Mouse (Mus musculus) forebrain, embryonic 13.5 days (tissue): ENCODE measurements around the gene Slc24a4. TPM values are rescaled to one million over a fixed set of nuclear protein-coding genes. Genes with fewer than 3 reads are reported as not detected.
A peak's percentile ranks its signal among the peaks of the same experiment; 100 is the strongest.

Experiments used
- ATAC-seq: fragments of 200-750 bp; cut with Nextera tagmentation; 2 replicates; pipeline ENCODE4 v1.8.0; 2017
- H3K27ac ChIP-seq: fragments of 300-500 bp; sonication (generic); 2 replicates; pipeline ENCODE4 v1.5.1; 2015; ENCODE audit warnings: inconsistent platforms, mild to moderate bottlenecking, moderate library complexity
- H3K27me3 ChIP-seq: fragments of 300-500 bp; sonication (generic); 2 replicates; pipeline ENCODE4 v1.6.1; 2015; ENCODE audit warnings: mild to moderate bottlenecking, inconsistent platforms
- H3K36me3 ChIP-seq: fragments of 300-500 bp; sonication (generic); 2 replicates; pipeline ENCODE4 v1.6.1; 2015; ENCODE audit warnings: mild to moderate bottlenecking, inconsistent platforms; ENCODE audit not compliant: poor library complexity, severe bottlenecking
- H3K4me1 ChIP-seq: fragments of 300-500 bp; sonication (generic); 2 replicates; pipeline ENCODE4 v1.6.1; 2015; ENCODE audit warnings: inconsistent platforms
- H3K4me2 ChIP-seq: fragments of 300-500 bp; sonication (generic); 2 replicates; pipeline ENCODE4 v1.6.1; 2015; ENCODE audit warnings: inconsistent platforms, mild to moderate bottlenecking, moderate library complexity
- H3K4me3 ChIP-seq: fragments of 300-500 bp; sonication (generic); 2 replicates; pipeline ENCODE4 v1.5.1; 2015; ENCODE audit warnings: mild to moderate bottlenecking, inconsistent platforms
- H3K9ac ChIP-seq: fragments of 300-500 bp; sonication (generic); 2 replicates; pipeline ENCODE4 v1.6.1; 2015; ENCODE audit warnings: mild to moderate bottlenecking, inconsistent platforms
- H3K9me3 ChIP-seq: fragments of 300-500 bp; sonication (generic); replicated peaks from 2 replicates; pipeline ENCODE4 v1.6.1; 2016; ENCODE audit warnings: inconsistent platforms
- WGBS: fragments of 180-500 bp; shearing (Covaris S2); methylation state at CpG from one replicate; pipeline ENCODE4 v1.1.7; 2015; 5-methylcytosine and 5-hydroxymethylcytosine counted together
- polyA plus RNA-seq: library from polyadenylated mRNA; unstranded; fragments of >200 nt; fragmentation: Nextera tagmentation; extraction: Ambion mirVana; gene quantifications from 2 replicates; pipeline ENCODE4 v1.2.1, GENCODE M21; 2015

Gene Slc24a4
- polyA plus RNA-seq: 0.32 and 0.50 TPM in 2 replicates

- Histone ChIP-seq H3K4me2 (peak within 1 kb of the TSS; percentile 99), H3K27ac (no peak within 1 kb of the TSS), H3K4me3 (peak within 1 kb of the TSS; percentile 56), H3K27me3 (peaks cover 67% of the 10 kb centered on the region), H3K9me3 (no peaks in the 10 kb centered on the region), H3K4me1 (peaks cover 28% of the 10 kb centered on the region), H3K36me3 (no peaks in the 10 kb centered on the region), H3K9ac (peak within 1 kb of the TSS; percentile 63)
- under 1% methylated on average over 34 of the region's 34 CpGs for WGBS
- ATAC-seq: peak; percentile 68
Measured at GRCm38 (mm10) chr12:102128081-102128790, at the start of gene Slc24a4. Slc24a4 (plus strand) TSS chr12:102128733.

- H3K4me1 ChIP-seq: no peaks in the 10 kb centered on the region
- H3K4me2 ChIP-seq: no peak overlapping the region
- no peak overlapping the region for H3K4me3 ChIP-seq
- no peak overlapping the region for H3K27ac ChIP-seq
- H3K27me3 ChIP-seq: no peaks in the 10 kb centered on the region
- H3K9ac ChIP-seq: no peak overlapping the region
- H3K9me3 ChIP-seq: no peaks in the 10 kb centered on the region
- no peak for ATAC-seq
- no peaks in the 10 kb centered on the region for H3K36me3 ChIP-seq
- WGBS: 83% methylated on average over 13 of the region's 13 CpGs
Measured at GRCm38 (mm10) chr12:102082648-102083425, 45.7 kb upstream of the Slc24a4 start.

GRCm38 (mm10) chr12:102090535-102090934 lies 38.0 kb upstream of the Slc24a4 start:
- H3K4me1 ChIP-seq: no peaks in the 10 kb centered on the region
- no peak for ATAC-seq
- H3K4me3 ChIP-seq: no peak overlapping the region
- H3K4me2 ChIP-seq: no peak overlapping the region
- WGBS: 97% methylated on average over 1 of the region's 1 CpGs
- no peaks in the 10 kb centered on the region for H3K36me3 ChIP-seq
- no peaks in the 10 kb centered on the region for H3K9me3 ChIP-seq
- H3K27me3 ChIP-seq: no peaks in the 10 kb centered on the region
- H3K9ac ChIP-seq: no peak overlapping the region
- no peak overlapping the region for H3K27ac ChIP-seq

DNA sequence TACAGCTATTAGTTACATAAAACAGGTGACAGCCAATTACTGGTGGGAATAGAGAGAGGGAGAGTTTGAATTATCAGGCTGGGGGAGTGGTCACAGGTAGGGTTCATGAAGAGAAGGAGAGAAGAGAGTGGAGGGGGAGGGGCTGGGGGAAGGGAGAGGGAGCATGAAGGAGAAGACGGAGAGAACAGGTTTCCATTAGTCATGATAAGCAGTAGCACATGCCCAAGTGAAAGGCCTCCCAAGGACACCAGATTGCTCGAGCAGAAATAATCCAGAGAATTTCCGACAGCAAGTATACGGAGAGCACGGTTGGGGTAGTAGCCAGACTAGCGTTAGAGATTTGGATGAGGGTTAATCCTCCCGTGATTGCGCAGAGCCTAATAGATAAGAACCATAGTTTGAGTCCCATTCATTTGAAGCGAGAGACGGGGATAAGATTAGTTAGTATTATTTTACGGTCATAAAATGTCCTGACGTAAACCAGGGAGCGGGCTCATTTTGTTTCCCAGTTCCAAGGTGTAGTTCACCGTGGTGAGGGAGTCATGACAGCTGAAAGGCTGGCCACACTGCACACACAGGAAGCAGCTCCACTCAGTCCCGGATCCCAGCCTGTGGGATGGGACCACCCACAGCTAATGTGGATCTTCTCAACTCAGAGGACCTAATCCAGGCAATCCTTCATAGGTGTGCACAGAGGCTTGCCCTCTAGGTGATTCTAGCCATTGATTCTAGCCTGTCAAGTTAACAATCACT lies 36.0 kb upstream of the Slc24a4 start:
- no peaks in the 10 kb centered on the region for H3K9me3 ChIP-seq
- no peak overlapping the region for H3K4me3 ChIP-seq
- H3K36me3 ChIP-seq: no peaks in the 10 kb centered on the region
- no peak overlapping the region for H3K4me2 ChIP-seq
- no peak for ATAC-seq
- WGBS: 87% methylated on average over 15 of the region's 15 CpGs
- no peak overlapping the region for H3K27ac ChIP-seq
- no peaks in the 10 kb centered on the region for H3K4me1 ChIP-seq
- no peak overlapping the region for H3K9ac ChIP-seq
- no peaks in the 10 kb centered on the region for H3K27me3 ChIP-seq

DNA sequence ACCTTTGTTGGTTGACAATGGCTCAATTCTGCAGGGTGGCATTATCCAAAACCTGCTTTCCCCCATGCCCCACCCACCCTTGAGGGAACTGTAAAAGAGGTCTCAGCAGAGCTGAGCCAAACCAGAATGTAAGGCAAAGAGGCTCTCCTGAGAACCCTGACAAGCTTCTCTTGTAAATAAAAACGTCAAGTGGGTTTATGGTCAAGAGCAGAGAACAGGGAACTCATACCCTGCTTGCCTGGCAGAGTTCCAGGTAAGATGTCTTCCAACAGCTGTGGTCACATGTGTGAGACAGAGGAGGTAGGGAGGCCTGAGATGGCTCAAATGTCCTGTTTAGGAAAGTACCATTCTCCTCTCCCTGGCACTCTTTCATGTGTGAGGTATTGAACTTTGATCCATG lies 22.5 kb upstream of the Slc24a4 start:
- H3K9ac ChIP-seq: no peak overlapping the region
- H3K36me3 ChIP-seq: no peaks in the 10 kb centered on the region
- H3K4me2 ChIP-seq: no peak overlapping the region
- H3K27ac ChIP-seq: no peak overlapping the region
- no peak for ATAC-seq
- 19% methylated on average over 1 of the region's 1 CpGs for WGBS
- no peaks in the 10 kb centered on the region for H3K4me1 ChIP-seq
- H3K27me3 ChIP-seq: no peaks in the 10 kb centered on the region
- H3K4me3 ChIP-seq: no peak overlapping the region
- H3K9me3 ChIP-seq: no peaks in the 10 kb centered on the region

DNA sequence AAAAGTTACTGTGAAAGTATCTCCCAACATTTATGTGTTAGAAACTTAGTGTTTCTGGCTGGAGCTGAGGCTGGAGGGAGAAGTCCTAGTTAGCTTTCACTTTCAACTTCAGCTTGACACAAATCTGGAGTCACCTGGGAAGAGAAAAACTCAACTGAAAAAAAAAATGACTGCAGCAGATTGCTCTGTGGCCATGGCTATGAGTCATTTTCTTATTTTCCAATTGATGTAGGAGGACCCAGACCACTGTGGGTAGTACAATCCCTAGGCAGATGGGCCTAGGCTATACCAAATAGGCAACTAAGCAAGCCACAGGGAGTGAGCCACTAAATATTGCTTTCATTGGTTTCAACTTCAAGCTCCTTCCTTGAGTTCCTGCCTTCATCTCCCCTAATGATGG lies 19.7 kb upstream of the Slc24a4 start:
- Histone ChIP-seq H3K36me3 (no peaks in the 10 kb centered on the region), H3K4me2 (no peak overlapping the region), H3K4me1 (peaks cover 16% of the 10 kb centered on the region), H3K27me3 (no peaks in the 10 kb centered on the region), H3K9ac (no peak overlapping the region), H3K27ac (no peak overlapping the region), H3K4me3 (no peak overlapping the region), H3K9me3 (no peaks in the 10 kb centered on the region)
- no peak for ATAC-seq

DNA sequence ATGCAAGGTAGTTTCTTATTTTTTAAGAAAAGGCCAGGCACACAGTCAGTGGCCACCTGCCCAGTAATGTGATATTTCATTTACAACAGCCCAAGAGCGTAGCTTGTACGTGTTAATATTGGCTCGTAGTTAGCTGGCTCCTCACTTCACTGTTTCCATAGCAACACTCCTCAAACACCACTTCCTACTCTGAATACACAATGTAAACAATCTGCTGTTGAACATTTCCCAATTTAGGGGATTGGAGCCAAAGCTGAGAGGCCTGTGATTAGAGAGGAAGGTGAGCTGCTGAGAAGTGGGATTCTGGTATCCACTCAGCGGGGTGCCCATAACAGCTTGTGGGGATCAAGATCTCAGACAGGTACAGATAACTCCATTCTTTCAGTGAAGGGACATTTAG lies 16.0 kb upstream of the Slc24a4 start:
- 27% methylated on average over 4 of the region's 4 CpGs for WGBS
- Histone ChIP-seq H3K4me2 (no peak overlapping the region), H3K4me1 (peaks cover 16% of the 10 kb centered on the region), H3K4me3 (no peak overlapping the region), H3K27me3 (no peaks in the 10 kb centered on the region), H3K9me3 (no peaks in the 10 kb centered on the region), H3K27ac (no peak overlapping the region; the same call in 1 of the 2 replicates), H3K36me3 (no peaks in the 10 kb centered on the region), H3K9ac (no peak overlapping the region)
- ATAC-seq: peak; percentile 82

DNA sequence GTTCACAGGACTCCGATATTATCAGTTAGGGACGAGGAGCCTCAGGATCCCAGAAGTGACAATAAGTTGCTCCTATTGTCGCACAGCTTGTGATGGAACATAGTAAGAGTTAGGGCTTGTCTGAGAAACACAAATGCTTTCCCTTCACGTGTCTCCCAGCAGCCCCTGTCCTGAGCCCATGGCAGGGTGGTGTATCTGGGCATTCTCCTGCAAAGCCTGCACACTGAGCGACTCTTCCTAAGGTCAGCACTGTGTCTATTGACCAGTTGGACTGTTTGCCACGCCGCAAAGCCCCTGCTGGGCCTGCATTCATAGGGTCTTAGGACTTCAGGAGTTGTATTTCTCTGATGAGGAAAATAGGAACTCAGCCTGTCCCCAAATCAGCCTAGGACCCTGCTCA lies 15.6 kb upstream of the Slc24a4 start:
- Histone ChIP-seq H3K9ac (no peak overlapping the region), H3K36me3 (no peaks in the 10 kb centered on the region), H3K4me2 (no peak overlapping the region), H3K4me3 (no peak overlapping the region), H3K4me1 (peaks cover 16% of the 10 kb centered on the region), H3K9me3 (no peaks in the 10 kb centered on the region), H3K27me3 (no peaks in the 10 kb centered on the region), H3K27ac (no peak overlapping the region)
- ATAC-seq: peak; percentile 13; the same call in 1 of the 2 replicates
- WGBS: 54% methylated on average over 7 of the region's 7 CpGs

DNA sequence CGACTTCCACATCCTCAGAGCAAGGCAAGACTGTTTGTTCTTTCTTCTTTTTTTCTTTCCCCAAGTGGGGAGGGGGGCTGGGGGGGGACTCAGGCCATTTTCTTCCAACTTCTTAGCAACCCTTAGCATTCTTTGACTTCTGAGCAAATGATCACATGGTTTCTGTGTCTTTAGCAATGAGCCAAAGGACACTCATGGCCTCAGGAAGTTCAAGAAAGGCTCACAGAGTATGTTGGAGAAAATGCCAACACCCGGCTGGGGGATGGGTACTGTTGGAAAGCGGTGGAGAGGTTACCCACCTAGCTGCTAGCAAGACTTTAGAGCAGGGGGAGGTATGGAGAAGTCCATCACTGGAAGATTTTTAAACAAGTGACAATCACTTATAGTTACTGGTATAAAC lies 15.1 kb upstream of the Slc24a4 start:
- no peak overlapping the region for H3K4me2 ChIP-seq
- no peaks in the 10 kb centered on the region for H3K36me3 ChIP-seq
- WGBS: 68% methylated on average over 3 of the region's 3 CpGs
- H3K27ac ChIP-seq: no peak overlapping the region
- H3K4me1 ChIP-seq: peaks cover 16% of the 10 kb centered on the region
- no peak overlapping the region for H3K9ac ChIP-seq
- no peaks in the 10 kb centered on the region for H3K9me3 ChIP-seq
- no peak for ATAC-seq
- H3K4me3 ChIP-seq: no peak overlapping the region
- no peaks in the 10 kb centered on the region for H3K27me3 ChIP-seq

- H3K9me3 ChIP-seq: no peaks in the 10 kb centered on the region
- 73% methylated on average over 3 of the region's 3 CpGs for WGBS
Measured at GRCm38 (mm10) chr12:102116580-102116979, 12.0 kb upstream of the Slc24a4 start.

DNA sequence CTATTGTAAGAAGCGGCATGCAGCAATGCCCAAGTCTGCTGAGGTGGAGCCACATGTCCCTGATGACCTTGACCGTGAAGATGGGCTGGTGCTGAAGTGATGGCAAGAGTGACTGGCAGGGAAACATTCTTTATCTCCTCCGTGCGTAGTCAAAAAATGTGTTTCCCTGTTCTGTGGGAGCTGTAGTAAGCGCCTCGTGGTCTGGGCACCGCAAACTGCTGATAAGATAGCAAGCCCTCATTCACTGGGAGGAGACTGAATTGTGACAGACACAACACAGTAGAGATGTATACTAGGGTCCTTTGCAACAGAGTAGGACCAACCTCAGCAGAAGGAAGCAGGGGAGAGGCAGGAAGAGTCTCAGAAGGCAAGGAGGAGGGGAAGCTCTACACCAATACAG lies 10.5 kb upstream of the Slc24a4 start:
- WGBS: 93% methylated on average over 7 of the region's 7 CpGs
- H3K9ac ChIP-seq: no peak overlapping the region
- no peak for ATAC-seq

More at GRCm38 (mm10) chr12:102116580-102116979, 12.0 kb upstream of the Slc24a4 start:
- H3K4me1 ChIP-seq: peaks cover 15% of the 10 kb centered on the region
- no peak overlapping the region for H3K4me2 ChIP-seq
- no peak overlapping the region for H3K4me3 ChIP-seq
- H3K9ac ChIP-seq: no peak overlapping the region
- no peak for ATAC-seq
- no peaks in the 10 kb centered on the region for H3K36me3 ChIP-seq
- no peak overlapping the region for H3K27ac ChIP-seq
- H3K27me3 ChIP-seq: no peaks in the 10 kb centered on the region

GRCm38 (mm10) chr12:102127601-102128000 lies 932 bp upstream of the Slc24a4 start:
- no peak overlapping the region for H3K27ac ChIP-seq
- 4% methylated on average over 7 of the region's 7 CpGs for WGBS
- no peak for ATAC-seq
- H3K4me2 ChIP-seq: peak overlapping the region; percentile 99
- H3K4me1 ChIP-seq: peaks cover 28% of the 10 kb centered on the region
- H3K36me3 ChIP-seq: no peaks in the 10 kb centered on the region
- no peaks in the 10 kb centered on the region for H3K9me3 ChIP-seq
- peak overlapping the region; percentile 56 for H3K4me3 ChIP-seq
- 0 out of 2 replicates have a peak overlapping the region, but pooled peaks have one; percentile 63 for H3K9ac ChIP-seq
- peaks cover 66% of the 10 kb centered on the region for H3K27me3 ChIP-seq

More for the DNA sequence above, 10.5 kb upstream of the Slc24a4 start:
- H3K4me3 ChIP-seq: no peak overlapping the region
- H3K4me1 ChIP-seq: peaks cover under 1% of the 10 kb centered on the region
- H3K4me2 ChIP-seq: no peak overlapping the region
- no peaks in the 10 kb centered on the region for H3K36me3 ChIP-seq
- no peaks in the 10 kb centered on the region for H3K27me3 ChIP-seq
- H3K27ac ChIP-seq: no peak overlapping the region
- no peaks in the 10 kb centered on the region for H3K9me3 ChIP-seq
